In genomic region chr16:89817861-89818630, GRCm38 (mm10) we compare ENCODE assay signal across 8 mouse cellular contexts.
DNase-seq lines count a peak whose midpoint lies in the region; ATAC-seq and TF ChIP-seq lines count a peak whose summit lies in the region.

No protein-coding gene starts in this region.

- peak overlapping the region; percentile 28; the same call in 1 of the 2 replicates for H3K9ac ChIP-seq in hindbrain, embryonic 11.5 days (ENCODE audit: low read depth, low read length)
- H3K9ac ChIP-seq in liver, embryonic 15.5 days = no peak overlapping the region

- 2% methylated on average over 38 of the region's 38 CpGs for WGBS in hindbrain, embryonic 11.5 days
- WGBS in liver, embryonic 15.5 days (ENCODE audit: insufficient replicate concordance) = 6% methylated on average over 38 of the region's 38 CpGs

- peak overlapping the region; percentile 44 for H3K4me3 ChIP-seq in layer of hippocampus, adult 2 months
- H3K4me3 ChIP-seq in hindbrain, embryonic 11.5 days (ENCODE audit: low read depth, low read length) = peak overlapping the region; percentile 34
- peak overlapping the region; percentile 16 for H3K4me3 ChIP-seq in liver, embryonic 15.5 days (replicated peaks)

- DNase-seq in layer of hippocampus, adult 2 months (ENCODE audit: low spot score in 2 of 2) = no peak
- DNase-seq in layer of hippocampus, adult 8-10 months (ENCODE audit: low spot score in 2 of 2) = no peak
- peak; percentile 65 for DNase-seq in embryo, embryonic 11 days
- DNase-seq in hindbrain, embryonic 11.5 days (ENCODE audit: low spot score) = peak; percentile 56
- no peak for DNase-seq in urinary bladder, postnatal 10 days (ENCODE audit: low spot score)
- DNase-seq in left cerebral cortex, postnatal 4 days = no peak

- TF ChIP-seq CTCF in layer of hippocampus, adult 2 months (conservative IDR thresholded peaks at IDR 0.05) = no peak

- H3K36me3 ChIP-seq in hindbrain, embryonic 11.5 days (ENCODE audit: control insufficient read depth, insufficient read depth, low read length) = no peaks in the 10 kb centered on the region
- no peaks in the 10 kb centered on the region for H3K36me3 ChIP-seq in liver, embryonic 15.5 days (replicated peaks)

- H3K4me1 ChIP-seq in hindbrain, embryonic 11.5 days (replicated peaks; ENCODE audit: control insufficient read depth, insufficient read depth, low read length) = peaks cover 4% of the 10 kb centered on the region; the same call in 1 of the 2 replicates
- peaks cover 25% of the 10 kb centered on the region for H3K4me1 ChIP-seq in liver, embryonic 15.5 days (replicated peaks)

- no peaks in the 10 kb centered on the region for H3K9me3 ChIP-seq in hindbrain, embryonic 11.5 days (ENCODE audit: control insufficient read depth, low read length)
- H3K9me3 ChIP-seq in liver, embryonic 15.5 days (replicated peaks) = no peaks in the 10 kb centered on the region

- H3K27ac ChIP-seq in layer of hippocampus, adult 2 months = peak overlapping the region; percentile 74
- no peak overlapping the region for H3K27ac ChIP-seq in hindbrain, embryonic 11.5 days (ENCODE audit: low read depth, low read length)
- no peak overlapping the region for H3K27ac ChIP-seq in liver, embryonic 15.5 days (replicated peaks)

- peaks cover 3% of the 10 kb centered on the region; the same call in 1 of the 2 replicates for H3K27me3 ChIP-seq in hindbrain, embryonic 11.5 days (ENCODE audit: control insufficient read depth, insufficient read depth, low read length)
- peaks cover 33% of the 10 kb centered on the region for H3K27me3 ChIP-seq in liver, embryonic 15.5 days

- peak overlapping the region; percentile 71 for H3K4me2 ChIP-seq in hindbrain, embryonic 11.5 days (replicated peaks; ENCODE audit: low read depth, low read length)
- H3K4me2 ChIP-seq in liver, embryonic 15.5 days = peak overlapping the region; percentile 57

- peak; percentile 53; the same call in 1 of the 2 replicates for ATAC-seq in hindbrain, embryonic 11.5 days (ENCODE audit: low FRiP score)
- no peak for ATAC-seq in liver, embryonic 15.5 days (ENCODE audit: insufficient read depth)
- ATAC-seq in cerebellum, adult (ENCODE audit: insufficient number of reproducible peaks, low FRiP score, low TSS enrichment) = no peak

- intact Hi-C loops in left cerebral cortex, postnatal 4 days (cut with DNase I) = no loop called here

Comparison
In these comparisons a context has a peak if more than half of its experiments do, and no peak if none do; other contexts are left out.
1. DNase-seq: peak in embryo, embryonic 11 days (single experiment) and hindbrain, embryonic 11.5 days (single experiment); none in layer of hippocampus, adult 2 months (0 of 2), layer of hippocampus, adult 8-10 months (0 of 2), urinary bladder, postnatal 10 days (single experiment) and left cerebral cortex, postnatal 4 days (single experiment).
2. Peak in every context shown above with its lines, with median percentiles within 50 percentile points of each other: H3K4me3 ChIP-seq.